Mouse (Mus musculus): Measurements from ENCODE around the gene 4930516K23Rik.

Gene 4930516K23Rik

GRCm38 (mm10) chr7:104061345-104061744 is at the start of gene 4930516K23Rik:
Gene 4930516K23Rik (minus strand): TSS chr7:104061445.
- no peak for DNase-seq (ENCODE audit: low spot score in 2 of 2)

GRCm38 (mm10) chr7:104104757-104104972 is 43.4 kb upstream of the 4930516K23Rik start, which contains the start of gene Olfr646:
Gene Olfr646 (plus strand): TSS chr7:104104873.
- no peak for DNase-seq (ENCODE audit: low spot score in 2 of 2)

- DNase-seq (ENCODE audit: low spot score in 2 of 2): no peak
Observed at GRCm38 (mm10) chr7:104103913-104104756, 42.9 kb upstream of the 4930516K23Rik start.

- DNase-seq (ENCODE audit: low spot score in 2 of 2): no peak
Observed at GRCm38 (mm10) chr7:104085365-104085764, 24.1 kb upstream of the 4930516K23Rik start, which contains the start of gene Olfr645. Gene Olfr645 (minus strand): TSS chr7:104085465.

GRCm38 (mm10) chr7:104071769-104072168 is 10.5 kb upstream of the 4930516K23Rik start, which contains the start of gene Olfr644:
Gene Olfr644 (minus strand): TSS chr7:104071869.
- no peak for DNase-seq (ENCODE audit: low spot score in 2 of 2)

GRCm38 (mm10) chr7:104059215-104059614 is 2.0 kb downstream of the 4930516K23Rik start:
- no peak for DNase-seq (ENCODE audit: low spot score in 2 of 2)

GRCm38 (mm10) chr7:104052566-104052965 is 8.7 kb downstream of the 4930516K23Rik start, which contains the start of gene Olfr642:
Gene Olfr642 (minus strand): TSS chr7:104052666.
- DNase-seq (ENCODE audit: low spot score in 2 of 2): no peak

GRCm38 (mm10) chr7:104050745-104051144 is 10.5 kb downstream of the 4930516K23Rik start:
- no peak for DNase-seq (ENCODE audit: low spot score in 2 of 2)

- DNase-seq (ENCODE audit: low spot score in 2 of 2): no peak
Observed at GRCm38 (mm10) chr7:104035145-104035544, 26.1 kb downstream of the 4930516K23Rik start, which contains the start of gene Olfr641. Gene Olfr641 (plus strand): TSS chr7:104035445.

GRCm38 (mm10) chr7:104026978-104027377 is 34.3 kb downstream of the 4930516K23Rik start:
- no peak for DNase-seq (ENCODE audit: low spot score in 2 of 2)

- no peak for DNase-seq (ENCODE audit: low spot score in 2 of 2)
Observed at GRCm38 (mm10) chr7:104025473-104025872, 35.8 kb downstream of the 4930516K23Rik start, which contains the start of gene Olfr640. Gene Olfr640 (minus strand): TSS chr7:104025573.

GRCm38 (mm10) chr7:104021651-104022050 is 39.6 kb downstream of the 4930516K23Rik start:
- DNase-seq (ENCODE audit: low spot score in 2 of 2): no peak

GRCm38 (mm10) chr7:104018953-104019352 is 42.3 kb downstream of the 4930516K23Rik start:
- DNase-seq (ENCODE audit: low spot score in 2 of 2): no peak

GRCm38 (mm10) chr7:104017203-104017602 is 44.0 kb downstream of the 4930516K23Rik start, which contains the start of gene Olfr639:
Gene Olfr639 (minus strand): TSS chr7:104017303.
- no peak for DNase-seq (ENCODE audit: low spot score in 2 of 2)
